Mouse (Mus musculus) mammary gland, adult 2 months (tissue): ENCODE results near the gene Gm4131. TPM values are rescaled to one million over a fixed set of nuclear protein-coding genes. Genes with fewer than 3 reads are reported as not detected.

Experiments
- polyA plus RNA-seq: library from polyadenylated mRNA; depleted of rRNA; stranded (reverse); fragments of >200 nt; gene quantifications from 2 replicates; pipeline ENCODE4 v1.2.3, GENCODE M21; 2012; ENCODE audit warnings: low replicate concordance; rRNA removed

Gm4131 gene
- polyA plus RNA-seq: not detected in 2 replicates

GRCm38 (mm10) chr14:62566821-62567220 lies at the start of gene Gm4131:
TSS of gene Gm4131 (minus strand) at chr14:62566921.

DNA sequence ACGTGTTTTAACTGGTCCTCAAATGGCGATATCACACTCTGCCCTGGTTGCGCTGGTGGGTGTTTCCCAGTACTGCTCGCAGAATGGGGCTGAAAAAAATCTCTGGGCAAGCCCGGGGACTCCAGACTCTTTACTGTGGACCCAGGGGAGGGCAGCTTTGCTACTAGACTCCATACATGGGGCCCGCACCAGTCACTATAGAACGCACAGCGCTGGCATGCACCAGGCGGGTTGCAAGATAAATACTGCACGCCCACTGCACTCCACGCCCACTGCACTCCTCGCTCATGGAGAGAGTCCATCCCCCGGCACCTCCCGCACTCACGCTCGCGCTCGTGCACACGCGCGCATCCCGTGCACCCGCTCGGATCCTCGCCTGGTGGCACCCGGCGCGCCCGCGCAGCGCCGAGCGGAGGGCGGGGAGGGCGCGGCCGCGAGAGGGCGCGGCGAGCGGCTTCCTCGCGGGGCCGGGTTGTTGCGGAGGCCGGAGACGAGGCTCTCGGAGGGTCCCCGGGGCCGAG lies 11.4 kb downstream of the Gm4131 start, which contains the start of gene Fam124a:
TSS of gene Fam124a (plus strand) at position 429 of the 521 bp plus-strand sequence.

DNA sequence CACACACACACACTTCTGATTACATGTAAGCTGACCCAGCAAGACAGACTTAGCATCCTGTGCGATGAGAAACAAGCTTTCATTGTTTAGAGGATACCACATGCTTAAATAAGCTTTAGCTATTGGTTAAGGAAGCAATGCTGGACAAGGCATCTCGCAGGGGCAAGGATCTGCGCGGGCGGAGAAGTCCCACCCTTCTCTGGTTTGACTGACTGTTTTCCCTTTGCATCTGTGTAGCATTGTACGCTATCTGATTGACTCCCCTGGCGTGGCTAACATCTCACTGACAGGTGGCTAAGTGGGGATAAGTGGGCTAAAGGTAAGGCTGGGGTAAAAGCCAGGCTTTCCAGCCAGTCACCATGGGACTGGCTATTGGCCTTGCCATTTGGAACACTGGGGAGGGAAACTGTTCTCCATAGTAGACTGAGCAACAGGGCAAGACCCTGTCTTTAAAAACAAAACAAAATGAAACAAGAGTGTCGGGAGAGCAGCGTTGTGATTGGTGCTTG lies 110.4 kb downstream of the Gm4131 start, which contains the start of gene Gucy1b2:
TSS of gene Gucy1b2 (minus strand) at position 51 of the 509 bp plus-strand sequence.

Other genes with a start within 250 kb of the Gm4131 start
- not detected in 2 replicates for gene Gucy1b2, start 110.6 kb downstream of the Gm4131 start, polyA plus RNA-seq
- 10.4 and 11.3 TPM in 2 replicates for gene Fam124a, start 11.2 kb downstream of the Gm4131 start, polyA plus RNA-seq
- gene Serpine3, start 96.7 kb upstream of the Gm4131 start, polyA plus RNA-seq: not detected in 2 replicates
- gene Ints6, start 194.2 kb upstream of the Gm4131 start, polyA plus RNA-seq: 3.4 and 10.2 TPM in 2 replicates